Mouse (Mus musculus) layer of hippocampus, postnatal 10 days (tissue): Measurements from ENCODE around the gene Cacnb4. TPM values are rescaled to one million over a fixed set of nuclear protein-coding genes. Genes with fewer than 3 reads are reported as not detected.

ENCODE experiments used
- DNase-seq, 2 experiments: peaks; one replicate each; pipeline ENCODE4 v3.0.0; 2021; ENCODE audit warnings: low spot score in 2 of 2
- total RNA-seq, 2 experiments: library from RNA; stranded (reverse); gene quantifications; 2 replicates each; pipeline ENCODE4 v1.2.3; 2021

Gene Cacnb4
- total RNA-seq, 2 experiments from 2014 or later: 59.9 to 73.7 TPM

DNA sequence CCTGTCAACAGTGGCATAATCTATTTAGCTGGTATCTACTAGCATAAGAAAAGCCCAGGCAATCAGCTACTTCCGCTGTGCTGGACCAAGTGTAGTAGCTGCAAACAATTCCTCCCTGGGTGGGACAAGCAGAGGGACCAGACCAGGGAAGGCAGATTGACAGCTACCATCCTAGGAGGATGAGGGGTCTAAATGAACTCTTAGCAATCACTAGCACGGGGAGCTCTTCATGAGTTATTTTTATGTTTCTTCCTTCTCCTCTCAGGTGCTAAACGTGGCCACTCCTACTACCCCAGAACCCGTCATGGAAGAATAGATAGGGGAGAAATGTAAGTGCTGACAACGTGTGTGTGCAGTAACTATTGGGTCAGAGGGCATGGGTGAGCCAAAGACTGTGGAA is 105.8 kb downstream of the Cacnb4 start:
- no peak for DNase-seq

DNA sequence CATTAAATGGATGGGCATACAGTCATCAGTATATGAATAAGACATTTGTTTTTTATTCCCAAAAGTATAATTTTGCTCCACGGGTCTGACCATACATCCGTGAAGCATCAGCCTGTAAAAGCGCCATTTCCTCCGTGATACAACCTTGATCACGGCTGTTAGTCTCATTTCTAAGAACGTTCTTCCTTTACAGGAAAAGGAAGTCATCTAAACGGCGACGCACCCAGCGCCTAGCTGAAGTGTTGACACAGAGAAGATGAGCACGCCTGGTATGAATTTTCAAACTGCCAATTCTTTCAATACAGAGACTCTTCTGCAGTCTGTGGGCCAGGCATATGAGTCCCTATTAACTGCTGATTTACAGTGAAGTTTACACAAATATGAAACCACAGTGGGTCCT is 106.5 kb downstream of the Cacnb4 start:
- DNase-seq: no peak

DNA sequence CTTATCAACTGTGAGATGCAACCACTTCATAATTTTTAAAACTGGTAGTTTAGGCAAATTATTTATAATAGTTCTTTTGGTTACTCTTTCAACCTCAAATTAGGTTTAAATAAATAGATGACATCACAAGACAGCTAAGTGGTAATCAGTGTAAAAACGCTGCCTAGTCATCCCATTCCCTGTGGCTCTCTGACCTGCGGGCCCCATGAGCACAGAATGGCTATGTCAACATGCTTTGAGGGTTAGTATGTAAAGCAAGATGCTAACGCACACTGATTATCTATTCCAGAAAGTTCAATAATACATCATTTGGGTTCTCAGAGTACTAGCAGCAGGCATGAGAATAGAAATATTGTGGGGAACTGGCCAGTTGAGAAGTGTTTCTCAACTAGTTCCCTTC is 108.5 kb downstream of the Cacnb4 start:
- DNase-seq: no peak

DNA sequence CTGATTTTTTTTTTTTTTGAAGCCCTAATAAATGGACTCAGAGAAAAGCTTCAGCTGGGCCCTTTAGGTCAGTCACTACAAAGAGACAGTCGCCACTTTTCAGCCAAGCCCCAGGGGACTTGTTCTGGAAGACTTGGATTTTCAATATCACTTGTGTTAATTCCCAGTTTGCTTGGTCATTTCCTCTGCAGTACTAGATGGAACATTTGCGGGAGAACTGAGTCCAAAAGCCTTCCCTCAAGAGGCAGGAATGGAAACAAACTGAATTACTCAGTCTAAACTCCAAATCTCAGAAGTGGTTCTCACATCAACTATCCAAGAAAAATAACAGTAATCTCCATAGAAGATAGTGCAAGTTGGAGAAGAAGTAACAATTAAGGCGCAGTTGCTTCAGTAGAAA is 109.2 kb downstream of the Cacnb4 start:
- DNase-seq: no peak

DNA sequence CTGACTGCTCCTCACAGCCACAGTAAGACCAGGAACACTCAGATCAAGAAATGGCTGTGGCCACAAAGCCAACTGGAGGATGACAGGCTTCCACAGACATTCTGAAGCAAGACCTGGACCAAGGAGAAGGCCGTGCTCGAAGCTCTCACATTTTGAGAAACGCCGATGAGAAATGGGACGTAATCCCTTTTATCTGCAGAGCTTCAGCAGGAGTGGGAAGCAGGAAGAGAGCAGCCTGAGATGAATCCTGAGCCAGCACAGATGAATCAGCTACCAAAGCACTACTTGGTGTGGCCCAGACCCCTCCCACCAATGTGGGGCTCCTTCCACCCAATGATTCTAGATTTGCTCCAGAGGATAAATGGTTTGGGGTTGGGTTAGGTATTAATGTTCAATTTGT is 113.4 kb downstream of the Cacnb4 start:
- no peak for DNase-seq

DNA sequence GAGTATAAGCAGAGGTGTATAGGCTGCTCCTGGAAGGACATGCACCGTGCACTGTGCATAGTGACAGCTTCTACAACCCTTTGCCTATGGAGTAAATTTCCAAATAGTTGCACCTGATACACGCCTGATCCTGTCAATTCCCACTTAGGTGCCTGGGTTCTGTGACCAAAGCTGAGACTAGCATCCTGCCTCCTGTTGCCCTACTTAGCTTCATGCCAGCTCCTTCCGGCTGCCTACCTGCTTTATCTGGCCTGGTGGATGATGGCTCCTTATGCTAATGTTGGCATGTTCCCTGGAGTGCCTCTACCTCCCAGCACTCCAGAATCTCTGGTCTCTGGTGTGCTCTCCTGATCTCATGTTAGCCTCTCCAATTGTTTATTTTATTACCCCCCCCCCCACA is 114.3 kb downstream of the Cacnb4 start:
- DNase-seq: no peak

DNA sequence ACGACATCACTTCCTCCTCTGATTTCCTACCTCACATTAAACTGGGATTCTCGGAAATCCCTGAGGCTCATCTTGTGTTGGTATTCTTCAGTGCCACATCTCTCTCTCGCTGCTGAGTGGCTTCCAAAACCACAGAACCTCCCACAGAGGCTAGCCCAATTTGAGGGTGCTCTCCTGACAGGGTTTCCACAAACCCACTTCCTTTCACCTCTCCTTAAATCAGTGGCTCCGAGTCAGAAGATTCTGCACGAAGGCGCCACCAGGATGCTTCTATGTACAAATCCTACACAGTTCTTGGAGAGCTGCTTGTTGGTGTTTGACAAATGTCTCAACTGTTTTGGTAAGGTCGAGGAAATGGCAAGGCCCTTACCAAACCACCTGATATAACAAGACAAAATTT is 115.5 kb downstream of the Cacnb4 start:
- no peak for DNase-seq

DNA sequence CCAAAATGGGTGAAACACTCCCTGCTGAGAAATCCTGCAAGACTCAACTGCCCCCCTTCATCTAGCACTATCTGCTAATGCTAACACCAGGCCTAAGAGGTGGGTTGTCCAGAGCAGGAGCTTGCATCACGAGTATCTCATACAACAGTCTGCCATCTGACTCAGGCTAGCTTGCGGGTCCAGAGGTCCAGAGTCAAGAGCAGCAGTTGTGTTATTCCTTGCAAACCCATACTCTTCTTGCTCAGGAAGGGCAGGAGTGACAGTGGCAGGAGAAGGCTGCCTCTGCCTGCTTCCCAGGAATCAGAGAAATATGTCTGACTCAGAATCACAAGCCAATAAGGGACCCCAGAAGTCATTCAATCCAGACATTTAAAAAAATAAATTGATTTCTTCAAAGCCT is 116.4 kb downstream of the Cacnb4 start:
- no peak for DNase-seq

DNA sequence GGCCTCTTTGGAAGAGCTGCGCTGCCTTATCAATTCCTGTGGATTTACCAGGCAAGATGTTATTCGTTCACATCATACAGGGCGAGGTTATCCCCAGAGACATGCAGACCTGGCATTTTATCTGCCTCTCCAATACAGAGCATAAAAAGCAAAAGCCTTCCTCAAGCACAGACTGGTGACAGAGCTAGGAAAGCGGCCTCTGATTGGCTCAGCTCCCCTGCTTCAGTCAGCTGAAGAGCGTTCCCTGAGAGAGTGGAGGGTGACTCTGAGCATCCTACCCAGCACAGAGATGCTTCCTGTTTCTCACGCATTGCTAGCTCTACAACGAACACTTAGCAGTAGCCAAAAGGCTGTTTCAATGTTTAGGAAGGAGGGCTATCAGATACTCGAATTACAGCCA is 118.2 kb downstream of the Cacnb4 start:
- DNase-seq: peak; percentile 53 to 69

DNA sequence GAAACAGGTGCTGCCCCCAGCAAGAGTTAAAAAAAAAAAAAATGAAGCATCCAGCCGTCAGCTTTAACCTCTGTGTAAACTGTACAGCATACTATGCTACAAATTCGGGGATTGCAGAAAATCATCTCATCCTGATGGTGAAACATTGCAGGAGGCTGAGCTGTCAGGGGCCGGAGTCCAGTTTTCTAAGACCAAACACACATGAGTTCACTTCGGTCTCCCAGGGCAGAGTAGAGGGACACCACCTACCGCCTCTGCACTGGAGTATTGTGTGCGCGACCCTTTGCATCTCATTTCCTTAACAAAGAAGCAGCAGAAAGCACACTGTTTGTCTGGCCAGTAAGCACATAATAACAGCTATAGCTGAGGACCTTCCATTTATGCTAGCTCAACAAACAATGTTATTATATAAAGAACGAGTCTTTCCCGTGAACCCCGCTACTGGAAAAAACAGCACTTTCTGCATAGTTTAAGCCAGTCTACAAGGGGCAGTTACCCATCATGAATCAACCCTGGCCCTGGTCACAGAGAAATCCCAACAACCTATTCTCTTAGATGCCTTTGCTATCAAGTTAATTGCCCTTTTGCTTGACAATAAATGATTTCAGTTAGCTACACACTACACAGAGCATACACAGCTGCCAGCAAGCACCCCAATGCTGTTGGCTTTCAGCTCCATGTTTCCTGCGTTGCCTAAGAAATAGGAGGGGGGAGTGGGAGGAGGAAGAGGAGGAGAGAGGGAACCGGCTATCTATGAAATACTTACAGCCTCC is 118.9 kb downstream of the Cacnb4 start:
- peak; percentile 14 to 40 for DNase-seq

DNA sequence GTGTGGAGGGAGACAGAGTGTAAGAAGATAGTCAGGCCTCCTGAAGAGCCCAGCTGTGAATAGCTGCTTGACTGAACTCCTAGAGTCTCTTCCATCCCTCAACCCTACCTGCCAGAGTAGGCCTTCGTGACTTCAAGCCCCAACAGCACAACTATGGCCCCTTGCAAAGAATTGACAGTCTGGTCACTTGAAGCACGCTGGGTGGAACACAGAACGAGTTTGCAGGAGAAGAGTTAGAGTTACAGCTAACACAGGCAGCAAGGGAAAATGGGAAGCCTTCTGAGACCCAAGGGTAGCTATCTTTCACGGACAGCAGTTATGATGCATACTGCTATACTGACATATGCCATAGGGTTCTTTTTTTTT is 119.7 kb downstream of the Cacnb4 start:
- no peak for DNase-seq

DNA sequence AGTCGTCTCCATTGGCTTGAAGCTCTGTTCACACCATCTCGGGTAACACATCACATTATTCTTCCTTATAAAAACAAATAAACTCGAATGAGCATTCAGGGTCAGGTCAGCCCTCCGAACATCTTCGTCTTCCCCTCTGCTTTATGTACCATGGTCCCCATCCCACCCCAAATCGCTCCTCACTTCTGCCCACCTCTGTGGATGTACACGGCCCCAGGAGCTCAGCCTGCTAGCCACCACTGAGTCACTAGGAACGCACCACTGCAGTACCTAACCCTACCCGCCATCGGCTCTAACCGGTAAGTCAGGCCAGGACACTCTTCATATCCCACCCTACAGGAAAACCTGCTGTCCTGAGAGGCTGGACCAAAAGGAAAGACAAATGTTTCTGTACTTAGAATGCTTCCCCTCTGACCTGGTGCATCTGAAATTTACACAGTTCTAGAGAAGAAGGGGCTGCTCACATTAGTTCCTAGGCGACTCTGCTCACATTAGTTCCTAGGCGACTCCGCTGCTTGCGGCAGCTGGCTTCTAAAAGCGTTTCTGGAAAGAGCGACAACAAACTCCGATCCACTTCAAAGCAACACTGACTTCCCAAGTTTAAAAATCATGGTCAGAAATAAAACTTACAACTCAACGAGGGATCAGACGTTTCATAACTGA is 120.2 kb downstream of the Cacnb4 start:
- DNase-seq: no peak

DNA sequence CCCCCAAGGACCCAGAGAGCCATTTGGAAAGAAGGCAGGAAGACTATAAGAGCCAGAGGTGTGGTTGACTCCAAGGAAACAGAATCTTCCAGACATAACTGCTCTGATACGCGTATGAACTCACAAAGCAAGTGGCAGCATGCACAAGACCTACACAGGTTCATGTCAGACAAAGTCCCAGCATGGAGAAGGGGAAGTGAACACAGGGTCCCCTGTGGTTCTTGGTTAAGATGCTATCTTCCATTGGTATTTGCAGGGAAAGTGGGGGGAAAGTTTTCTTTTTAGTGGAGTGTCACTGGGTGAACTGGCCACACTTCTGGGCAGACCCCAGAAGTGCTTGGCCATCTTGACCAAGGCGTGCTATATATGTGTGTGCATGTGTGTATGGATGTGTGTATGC is 128.2 kb downstream of the Cacnb4 start:
- DNase-seq: no peak

DNA sequence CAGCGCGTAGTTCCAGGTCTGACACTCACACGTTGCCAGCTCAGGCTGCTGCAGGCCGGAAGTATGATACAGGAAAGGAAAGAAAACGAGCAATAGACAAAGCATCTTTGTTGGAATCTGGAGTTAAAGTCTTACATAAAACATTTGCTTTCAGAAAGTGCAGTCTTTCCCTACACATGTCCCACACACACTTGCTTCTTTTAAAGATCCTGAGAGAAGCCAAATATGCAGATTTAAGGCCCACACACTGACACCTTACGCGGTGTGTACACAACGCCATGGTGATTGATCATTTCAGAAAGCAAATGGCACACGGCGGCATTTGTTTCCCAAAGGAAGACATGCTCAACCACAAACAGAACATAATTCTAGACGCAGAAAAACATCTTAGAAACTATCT is 129.3 kb downstream of the Cacnb4 start:
- no peak for DNase-seq

DNA sequence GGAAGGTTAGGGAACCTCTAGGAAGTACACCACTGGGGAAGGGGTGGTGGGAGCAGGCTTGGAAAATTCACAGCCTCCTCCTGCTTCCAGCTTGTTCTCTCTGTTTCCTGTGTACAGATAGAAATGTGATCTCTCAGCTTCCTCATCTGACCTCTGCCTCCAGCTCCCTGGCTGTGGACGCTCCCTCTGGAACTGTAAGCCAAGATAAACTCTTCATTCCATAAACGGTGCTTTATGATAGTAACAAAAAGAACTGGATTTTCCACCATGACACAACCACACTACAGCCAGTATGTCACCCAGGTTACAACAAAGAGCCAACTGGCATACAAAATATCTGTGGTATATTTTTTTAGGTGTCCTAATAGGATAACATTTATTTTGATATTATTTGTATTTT is 132.1 kb downstream of the Cacnb4 start:
- DNase-seq: no peak

DNA sequence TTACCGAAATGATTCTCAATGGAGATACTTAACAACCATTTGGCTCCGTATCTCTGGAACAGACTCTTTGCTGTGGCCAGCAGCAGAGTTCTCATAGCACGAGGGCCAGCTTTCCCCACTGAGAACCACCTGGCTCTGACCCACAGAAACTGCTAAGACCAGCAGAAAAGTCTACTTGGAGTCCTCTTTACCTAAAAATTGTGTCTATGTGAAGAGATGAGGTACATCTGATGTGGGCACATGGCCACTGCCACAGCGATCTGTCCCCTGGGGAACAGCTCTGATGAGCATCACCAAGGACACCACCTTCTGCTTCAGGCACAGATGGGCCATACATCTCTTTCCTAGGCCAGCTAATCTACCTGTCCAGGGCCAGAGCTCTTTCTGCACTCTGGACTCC is 135.6 kb downstream of the Cacnb4 start:
- no peak for DNase-seq

DNA sequence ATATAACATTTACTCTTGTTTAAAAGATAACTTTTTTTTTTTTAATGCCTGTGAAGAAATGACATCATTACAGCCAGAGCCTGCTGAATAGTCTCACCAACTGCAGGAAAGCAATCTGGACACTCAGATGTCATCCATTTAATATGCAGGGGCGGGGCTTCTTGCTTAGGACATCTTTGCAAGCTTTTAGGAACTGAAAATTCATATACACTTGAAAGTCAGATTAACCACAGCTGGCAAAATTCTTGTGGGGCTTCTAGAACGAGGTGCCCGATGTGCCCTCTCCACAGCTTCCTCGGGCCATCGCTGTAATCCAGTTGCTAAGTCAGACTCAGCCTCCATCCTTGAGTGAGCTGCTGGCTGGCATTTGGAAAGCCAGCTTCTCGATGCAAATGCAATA is 137.3 kb downstream of the Cacnb4 start:
- DNase-seq: no peak

DNA sequence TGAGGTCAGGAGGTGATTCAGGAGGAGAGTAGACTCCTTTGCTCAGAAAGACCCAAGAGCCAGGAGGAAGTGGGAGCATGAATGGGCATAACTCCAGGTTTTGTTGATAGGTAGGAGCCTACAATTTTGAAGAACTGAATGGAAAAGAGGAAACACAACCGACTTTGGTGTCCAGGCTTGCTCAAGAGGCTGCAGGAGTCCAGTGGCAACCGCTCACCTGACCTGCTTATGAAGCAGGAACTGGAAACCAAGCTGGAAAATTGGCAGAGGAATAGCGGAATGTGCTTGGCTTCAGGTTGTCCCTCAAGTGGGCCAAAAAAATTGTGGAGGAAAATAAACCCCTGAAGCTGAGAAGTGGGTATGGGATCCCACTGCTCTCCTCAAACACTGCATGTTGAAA is 139.0 kb downstream of the Cacnb4 start:
- DNase-seq: no peak

DNA sequence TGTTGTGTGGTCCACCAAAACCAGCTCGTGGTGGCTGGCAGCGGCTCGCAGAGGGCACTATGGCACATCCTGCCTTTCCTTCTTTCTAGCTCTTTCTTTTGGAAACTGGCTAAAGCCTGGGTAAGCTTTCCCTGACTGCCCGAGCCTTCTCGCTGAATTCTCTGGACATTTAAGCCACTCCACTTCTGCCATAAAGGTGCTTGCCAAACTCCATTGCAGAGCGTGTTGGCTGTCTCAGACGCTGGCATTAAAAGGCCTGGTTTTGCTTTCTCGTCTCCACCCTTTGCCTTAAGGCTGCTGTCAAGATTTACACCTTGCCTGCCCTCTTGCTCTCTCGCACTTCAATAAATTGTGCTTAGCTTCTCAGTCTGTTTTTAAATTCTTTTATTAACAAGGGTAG is 139.5 kb downstream of the Cacnb4 start:
- no peak for DNase-seq

DNA sequence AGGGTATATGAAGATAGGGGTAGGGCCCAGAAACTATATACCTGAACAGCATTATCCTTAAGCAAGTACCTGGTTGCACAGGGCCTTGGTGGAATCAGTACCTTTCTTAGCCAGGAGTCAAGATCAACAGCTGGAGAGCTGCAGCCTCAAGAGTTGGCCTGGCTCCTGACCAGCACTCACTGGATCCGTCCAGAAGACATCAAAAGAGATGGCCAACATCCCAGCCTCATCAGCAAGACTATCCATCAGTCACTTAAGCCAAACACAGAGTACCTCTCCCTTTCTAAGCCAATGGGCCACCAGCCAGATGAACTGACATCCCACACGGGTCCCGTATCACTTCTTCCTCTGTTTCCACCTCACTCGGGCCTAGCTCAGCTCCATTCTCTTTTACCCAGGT is 140.1 kb downstream of the Cacnb4 start:
- DNase-seq: no peak

DNA sequence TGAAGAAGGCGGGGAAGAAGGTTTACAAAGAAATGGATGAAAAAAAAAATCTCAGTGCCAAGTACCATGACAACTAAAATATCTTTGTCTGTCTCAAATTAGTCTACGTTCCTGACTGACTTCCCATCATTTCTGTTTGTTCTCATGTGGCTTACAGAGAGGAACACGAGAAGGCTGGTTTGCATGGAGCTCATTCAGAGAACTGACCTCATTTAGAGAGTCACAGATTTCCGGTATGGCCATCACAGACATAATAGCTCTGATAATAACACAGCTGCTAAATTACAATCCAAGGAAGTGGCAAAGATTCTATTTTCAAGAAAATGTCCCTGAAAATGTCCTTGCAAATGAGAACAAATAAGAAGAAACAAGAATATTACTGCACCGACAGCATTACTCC is 142.9 kb downstream of the Cacnb4 start:
- DNase-seq: no peak

DNA sequence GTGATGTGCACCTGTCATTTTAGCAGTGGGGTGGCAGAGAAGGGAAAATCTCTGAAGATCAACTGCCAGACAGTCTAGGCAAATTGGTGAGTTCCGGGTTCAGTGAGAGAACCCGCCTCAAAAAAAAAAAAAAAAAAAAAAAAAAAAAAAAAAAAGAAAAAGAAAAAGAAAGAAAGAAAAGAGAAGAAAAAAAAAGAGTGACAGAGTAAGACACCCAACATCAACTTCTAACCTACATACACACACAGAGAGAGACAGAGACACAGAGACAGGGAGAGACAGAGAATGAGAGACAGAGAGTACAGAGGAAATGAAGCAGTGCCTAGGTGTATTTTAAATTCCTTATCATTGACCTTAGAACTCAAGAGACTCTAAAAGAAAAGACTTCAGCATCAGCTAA is 146.1 kb downstream of the Cacnb4 start:
- DNase-seq: no peak

DNA sequence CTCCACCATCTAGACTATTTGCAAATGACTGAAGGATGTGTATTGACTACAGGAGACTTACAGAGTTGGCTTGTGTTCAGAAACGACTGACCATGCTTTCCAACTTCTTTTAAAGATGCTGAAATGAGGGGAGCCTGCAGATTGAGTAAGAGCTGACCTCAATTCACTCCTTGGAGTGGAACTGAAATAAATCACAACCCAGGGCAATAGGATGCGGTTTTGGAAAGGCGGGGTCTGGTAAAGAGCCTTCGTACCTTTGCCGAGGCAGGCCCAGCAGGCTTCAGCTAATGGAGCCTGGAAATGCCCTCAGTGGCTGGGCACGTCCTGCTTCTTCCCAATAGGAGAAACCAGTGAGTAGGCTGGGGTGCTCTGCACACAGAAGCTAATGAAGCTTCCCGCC is 147.4 kb downstream of the Cacnb4 start:
- DNase-seq: no peak
